Mouse (Mus musculus): ENCODE measurements around the gene Rdh13.
A peak's percentile ranks its signal among the peaks of the same experiment; 100 is the strongest.

Rdh13 gene

DNA sequence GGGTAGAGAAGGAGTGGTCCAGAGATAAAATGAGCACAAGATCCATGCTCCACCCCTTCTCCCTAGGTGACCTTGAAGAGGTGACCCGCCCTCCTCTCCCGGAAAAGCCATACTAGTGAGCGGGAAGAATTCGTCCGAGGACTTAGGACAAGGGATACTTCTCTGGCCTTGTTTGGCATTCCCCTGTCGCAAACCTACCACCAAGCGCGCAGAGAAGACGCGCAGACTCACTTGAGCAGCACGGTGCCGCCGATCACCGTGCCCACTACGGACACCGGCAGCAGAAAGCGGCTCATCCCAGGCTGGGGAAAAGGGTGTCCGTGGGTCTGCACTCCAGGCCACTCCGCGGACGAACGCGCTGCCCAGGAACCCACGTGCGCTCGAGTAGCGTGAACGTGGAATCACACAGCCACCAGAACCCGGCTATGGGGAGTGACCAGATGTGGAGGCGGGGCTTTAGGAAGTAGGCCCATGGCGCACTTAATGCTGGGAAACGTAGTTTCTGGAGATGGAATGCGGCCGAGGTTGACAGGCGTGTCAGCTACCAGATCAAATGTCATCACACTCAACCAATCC is at the start of gene Rdh13:
Gene Rdh13, minus strand, starts transcription at position 434 of the 576 bp plus-strand sequence.
- peak; percentile 91 for DNase-seq (ENCODE audit: low spot score)

DNA sequence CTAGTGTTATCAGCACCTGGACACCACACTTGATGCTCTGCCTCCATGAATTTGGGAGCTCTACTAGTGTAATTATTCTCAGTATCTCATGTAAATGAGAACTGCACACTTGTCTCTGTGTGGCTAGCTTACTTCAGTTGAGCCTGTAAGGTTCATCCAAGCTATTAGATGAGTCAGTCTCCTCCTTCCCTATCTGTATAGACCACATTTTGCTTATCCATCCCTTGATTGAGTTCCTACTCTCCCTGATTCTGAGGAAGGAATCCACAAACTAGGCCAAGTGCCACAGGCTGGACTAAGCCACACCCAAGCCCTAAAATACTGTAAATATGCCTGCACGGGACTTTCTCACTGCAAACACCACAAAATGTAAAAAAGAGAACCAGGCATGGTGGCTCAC is 48.5 kb upstream of the Rdh13 start:
- DNase-seq (ENCODE audit: low spot score), result no peak

DNA sequence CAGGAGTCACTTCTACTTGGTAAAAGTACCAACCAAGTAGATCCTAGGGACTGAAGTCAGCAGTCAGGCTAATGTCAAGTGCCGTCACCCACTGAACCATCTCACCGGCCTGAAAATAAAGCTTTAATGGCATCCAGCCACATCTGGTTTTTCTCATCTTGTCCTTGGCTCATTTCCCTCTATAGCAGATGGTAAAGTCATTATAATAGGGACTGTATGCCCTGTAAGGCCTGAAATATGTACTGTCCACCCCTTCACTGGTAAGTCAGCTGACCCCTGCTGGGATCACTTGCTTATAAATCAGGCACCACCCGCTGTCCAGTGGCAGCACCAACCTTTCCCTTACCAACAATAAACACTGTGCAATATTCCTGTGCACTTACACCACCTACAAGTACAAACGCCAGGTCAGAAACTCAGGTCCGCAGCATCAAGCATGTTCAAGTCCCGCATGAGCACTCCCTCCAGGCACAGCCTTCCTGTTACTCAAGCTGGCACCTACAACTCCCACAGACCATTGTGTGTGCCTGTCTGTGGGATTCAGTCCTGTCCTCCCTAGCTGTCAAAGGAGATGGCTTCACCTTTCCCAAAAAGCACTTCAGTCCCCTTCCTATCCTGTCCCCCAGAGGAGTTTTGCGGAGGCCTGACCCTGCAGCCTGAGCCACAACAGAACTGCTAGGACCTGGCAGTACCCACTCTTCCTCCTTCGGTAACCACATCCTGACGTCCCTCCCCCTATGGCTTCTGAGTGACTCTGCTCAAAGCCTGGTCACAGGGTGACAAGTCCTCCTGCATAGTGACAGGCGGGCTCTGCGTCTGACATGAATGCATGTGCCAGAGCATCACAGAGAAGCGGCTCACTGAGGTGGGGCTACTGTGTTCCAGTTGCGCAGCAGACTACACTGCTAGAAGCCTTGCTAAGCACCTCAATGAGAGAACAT is 47.1 kb upstream of the Rdh13 start:
- no peak for DNase-seq (ENCODE audit: low spot score)

DNA sequence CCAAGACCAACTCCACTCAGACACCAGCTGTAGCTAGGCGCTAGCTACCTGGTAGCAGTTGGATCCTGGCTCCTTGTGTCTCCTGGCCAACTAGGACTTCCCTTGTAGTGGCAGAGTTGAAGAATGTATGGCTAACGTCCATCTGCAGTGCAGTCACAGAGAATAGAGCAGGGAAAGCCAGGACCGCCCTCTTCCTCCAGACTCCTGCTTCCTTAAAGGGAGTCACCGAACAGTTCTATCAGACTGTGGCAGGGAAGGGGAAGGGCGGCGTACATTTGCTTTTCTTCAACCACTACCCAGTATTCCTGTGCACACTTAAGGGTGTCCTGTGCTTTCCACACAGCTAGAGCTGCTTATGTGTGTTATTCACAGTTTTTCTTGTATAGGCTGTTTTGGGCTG is 45.9 kb upstream of the Rdh13 start:
- no peak for DNase-seq (ENCODE audit: low spot score)

DNA sequence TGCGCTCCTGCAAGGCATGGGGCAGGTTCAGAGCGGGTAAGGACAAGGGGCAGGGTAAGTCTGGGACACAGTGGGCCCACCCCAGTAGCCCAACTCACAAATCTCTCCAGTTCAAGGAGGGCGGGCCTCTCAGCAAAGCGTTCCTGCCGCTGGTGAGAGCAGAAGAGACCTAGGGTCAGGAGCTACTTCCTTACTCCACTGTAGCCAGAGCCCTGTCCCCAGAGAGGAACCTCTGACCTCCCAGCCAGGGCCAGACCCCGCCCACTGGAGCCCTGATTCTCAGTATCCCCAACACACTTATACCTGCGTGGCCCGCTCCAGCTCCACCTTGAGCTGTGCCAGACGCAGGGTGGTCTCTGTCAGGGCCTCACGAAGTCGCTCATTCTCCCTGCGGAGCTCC is 36.8 kb upstream of the Rdh13 start:
- no peak for DNase-seq (ENCODE audit: low spot score)

DNA sequence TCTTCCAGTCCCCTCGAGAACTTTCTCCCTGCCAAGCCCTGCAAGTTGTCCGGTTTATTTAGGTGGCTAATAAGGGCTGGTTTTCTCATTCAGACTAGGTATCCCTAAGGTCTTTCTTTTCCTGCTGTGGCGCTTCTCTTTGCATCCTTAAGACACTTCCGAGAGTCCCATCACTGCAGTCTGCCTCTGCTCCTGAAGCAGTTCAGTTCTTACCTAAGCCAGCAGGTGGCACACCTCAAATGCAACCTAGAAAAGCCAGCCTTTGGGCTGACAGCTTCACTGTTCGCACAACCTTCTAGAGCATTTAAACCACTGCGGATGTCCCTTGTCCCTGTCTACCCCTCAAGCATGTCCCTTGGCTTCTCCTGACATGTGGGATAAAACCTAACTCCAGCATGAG is 34.2 kb upstream of the Rdh13 start:
- DNase-seq (ENCODE audit: low spot score), result no peak

DNA sequence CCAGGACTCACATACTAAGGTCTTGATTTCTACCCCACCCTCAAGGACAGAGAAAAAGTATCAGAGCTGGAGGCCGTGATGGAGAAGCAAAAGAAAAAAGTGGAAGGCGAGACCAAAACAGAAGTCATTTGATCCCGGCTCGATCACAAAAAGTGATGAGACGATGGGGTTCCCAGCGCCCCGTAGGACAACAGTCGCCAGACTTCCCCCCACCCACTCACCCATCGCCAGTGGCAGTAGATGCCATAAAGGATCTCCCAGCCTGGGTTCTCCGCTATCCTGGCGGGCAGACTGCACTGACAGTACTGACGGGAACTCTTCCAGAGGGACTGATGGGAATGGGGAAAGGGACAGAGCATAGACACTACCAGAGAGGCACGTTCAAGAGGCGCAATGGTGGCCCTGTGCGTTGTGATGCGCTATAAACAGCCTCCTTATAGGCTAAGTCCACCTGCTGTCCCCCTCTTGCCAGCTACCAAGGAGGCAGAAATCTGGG is 33.4 kb upstream of the Rdh13 start:
- no peak for DNase-seq (ENCODE audit: low spot score)

DNA sequence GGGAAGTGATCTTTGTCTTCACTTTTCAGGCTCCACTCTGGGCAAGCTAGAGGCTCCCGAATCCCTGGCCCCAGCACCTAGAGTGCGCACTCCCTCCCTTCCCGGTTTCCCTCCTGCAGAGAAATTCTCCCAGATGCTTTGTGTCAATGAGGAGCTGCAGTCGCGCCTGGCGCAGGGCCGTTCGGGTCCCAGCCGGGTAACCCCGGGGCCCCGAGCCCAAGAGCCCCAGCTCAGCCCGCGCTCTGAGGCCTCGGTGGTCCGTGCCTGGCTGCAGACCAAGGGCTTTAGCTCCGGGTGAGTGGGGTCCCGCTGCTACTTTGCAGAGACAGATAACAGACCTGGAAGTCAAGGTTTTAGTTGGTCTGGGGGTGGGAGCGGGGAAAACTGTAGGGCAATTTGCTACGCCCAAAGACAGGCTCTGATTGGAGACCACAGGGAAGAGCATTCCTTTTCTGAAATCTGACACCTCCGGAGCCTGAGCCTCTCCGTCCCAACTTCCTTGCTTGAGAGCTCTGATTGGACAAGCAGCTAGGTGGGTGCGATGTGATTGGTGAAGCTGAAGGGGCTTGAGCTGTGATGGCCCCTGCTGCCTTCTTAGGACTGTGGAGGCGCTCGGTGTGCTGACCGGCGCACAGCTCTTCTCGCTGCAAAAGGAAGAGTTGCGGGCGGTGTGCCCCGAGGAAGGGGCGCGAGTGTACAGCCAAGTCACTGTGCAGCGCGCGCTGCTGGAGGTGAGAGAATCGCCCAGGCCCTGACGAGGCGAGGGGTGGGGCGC is 32.8 kb upstream of the Rdh13 start:
- DNase-seq (ENCODE audit: low spot score), result peak; percentile 89

DNA sequence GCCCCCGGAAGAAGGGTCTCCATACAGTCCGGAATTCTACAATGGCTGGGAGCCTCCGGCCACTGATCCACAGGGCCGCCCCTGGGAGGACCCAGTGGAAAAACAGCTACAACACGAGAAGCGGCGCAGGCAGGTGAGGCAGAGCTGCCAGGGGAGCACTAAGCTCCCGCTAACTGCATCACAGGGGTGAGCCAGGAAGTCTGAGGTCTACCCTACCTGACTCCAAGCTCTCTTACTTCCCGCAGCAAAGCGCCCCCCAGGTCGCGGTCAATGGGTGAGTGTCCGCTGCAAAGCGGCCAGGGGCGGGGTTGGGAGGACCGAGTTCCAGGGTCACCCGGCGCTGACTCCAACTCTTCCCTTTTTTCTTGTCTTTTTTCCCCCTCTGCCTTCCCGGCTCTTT is 28.5 kb upstream of the Rdh13 start:
- DNase-seq (ENCODE audit: low spot score), result no peak

DNA sequence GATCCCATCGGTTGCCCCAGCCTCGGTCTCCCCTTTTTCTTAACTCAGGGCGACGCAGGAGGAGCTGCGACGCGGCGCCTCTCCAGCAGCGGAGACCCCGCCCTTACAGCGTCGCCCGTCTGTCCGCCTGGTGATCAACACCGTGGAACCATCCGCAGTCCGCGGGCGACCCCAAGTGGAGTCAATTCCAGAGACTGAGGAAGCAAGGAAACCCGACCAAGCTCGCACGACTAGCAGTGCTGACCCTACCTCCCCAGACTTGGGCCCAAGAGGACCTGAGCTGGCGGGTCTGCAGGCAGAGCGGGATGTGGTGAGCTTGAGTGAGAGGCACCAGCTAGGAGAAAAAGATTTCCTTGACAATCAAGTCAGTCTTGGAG is 25.7 kb upstream of the Rdh13 start:
- DNase-seq (ENCODE audit: low spot score), result peak; percentile 65

DNA sequence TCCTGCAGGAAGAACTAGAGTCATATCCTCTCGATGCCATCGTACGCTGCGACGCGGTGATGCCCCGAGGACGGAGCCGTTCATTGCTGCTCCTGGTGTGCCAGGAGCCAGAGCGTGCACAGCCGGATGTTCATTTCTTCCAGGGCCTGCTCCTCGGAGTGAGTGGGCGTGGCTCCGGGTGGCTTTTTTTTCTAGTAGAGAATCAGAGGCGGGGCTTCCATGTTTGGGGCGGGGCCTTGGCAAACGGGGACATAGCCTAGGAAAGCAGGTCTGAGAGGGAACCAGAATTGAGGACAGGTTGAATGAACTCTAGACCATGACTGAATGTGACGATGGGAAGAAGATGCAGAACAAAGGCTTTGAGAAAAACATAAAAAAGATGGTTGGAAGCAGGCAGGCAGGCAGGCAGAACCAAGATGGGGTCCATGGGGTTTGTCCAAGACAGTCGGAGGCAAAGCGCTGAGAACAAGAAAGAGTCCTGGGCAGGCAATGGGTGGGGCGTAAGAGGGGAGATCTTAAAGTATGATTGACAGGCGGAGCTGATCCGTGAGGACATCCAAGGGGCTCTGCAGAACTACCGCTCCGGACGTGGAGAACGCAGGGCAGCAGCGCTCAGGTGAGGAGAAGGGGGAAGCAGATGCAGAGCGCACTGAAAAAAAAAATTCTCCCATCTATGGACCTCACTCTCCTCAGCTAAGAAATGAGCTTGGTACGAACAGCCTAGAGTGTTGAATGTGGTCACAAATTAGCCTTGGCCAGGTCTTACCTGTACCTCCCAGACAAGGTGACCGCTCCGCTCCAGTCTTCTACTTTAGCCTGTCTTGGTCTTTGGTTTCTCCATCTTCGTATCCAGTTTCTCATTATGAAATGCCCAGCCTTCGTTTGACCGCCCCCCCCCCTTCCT is 25.1 kb upstream of the Rdh13 start:
- peak; percentile 70 for DNase-seq (ENCODE audit: low spot score)

DNA sequence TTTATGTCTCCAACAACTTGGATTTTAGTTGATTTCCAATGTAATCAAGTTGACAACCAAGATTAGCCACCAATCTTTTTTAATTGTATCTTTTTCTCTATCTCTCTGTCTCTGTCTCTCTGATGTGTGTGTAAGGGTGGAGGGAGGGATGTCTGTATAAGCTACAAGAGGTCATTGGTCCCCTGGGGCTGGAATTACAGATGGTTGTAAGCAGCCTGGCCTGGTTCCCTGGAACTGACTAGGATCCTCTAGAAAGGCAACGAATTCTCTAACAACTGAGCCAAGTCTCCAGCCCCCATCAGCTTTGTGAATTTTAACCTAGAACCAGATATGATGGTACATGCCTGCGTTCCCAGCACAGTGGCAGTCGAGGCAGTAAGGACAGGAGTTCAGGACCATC is 22.4 kb upstream of the Rdh13 start:
- DNase-seq (ENCODE audit: low spot score), result no peak

DNA sequence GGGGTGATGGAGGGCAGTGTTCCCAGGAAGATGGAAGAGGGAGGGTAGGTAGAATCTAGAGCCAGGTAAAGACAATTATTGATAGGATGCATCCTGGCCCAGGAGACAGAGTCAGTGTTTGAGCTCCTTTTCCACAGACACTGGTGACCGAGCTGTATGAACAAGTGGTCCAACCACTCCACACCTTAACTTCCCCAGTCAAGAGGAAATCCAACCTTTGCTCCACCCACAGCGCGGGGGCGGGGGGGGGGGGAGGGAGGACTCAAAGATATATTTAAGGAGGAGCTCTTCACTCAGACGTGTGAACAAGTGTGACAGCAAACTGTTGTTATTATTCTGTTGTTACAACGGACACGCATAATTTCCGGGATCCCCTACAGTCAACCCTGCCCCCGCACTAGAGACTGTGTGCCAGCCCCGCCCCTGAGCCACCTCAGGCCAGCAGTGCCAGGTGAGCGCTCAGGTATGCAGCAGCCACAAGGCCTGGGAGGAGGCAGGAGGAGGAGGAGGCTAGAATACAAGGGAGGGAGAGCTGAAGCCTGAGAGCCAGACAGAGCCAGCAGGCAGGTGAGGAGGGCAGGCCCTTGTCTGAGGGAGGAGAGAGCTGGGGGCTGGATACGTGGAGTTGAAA is 18.9 kb upstream of the Rdh13 start:
- no peak for DNase-seq (ENCODE audit: low spot score)

DNA sequence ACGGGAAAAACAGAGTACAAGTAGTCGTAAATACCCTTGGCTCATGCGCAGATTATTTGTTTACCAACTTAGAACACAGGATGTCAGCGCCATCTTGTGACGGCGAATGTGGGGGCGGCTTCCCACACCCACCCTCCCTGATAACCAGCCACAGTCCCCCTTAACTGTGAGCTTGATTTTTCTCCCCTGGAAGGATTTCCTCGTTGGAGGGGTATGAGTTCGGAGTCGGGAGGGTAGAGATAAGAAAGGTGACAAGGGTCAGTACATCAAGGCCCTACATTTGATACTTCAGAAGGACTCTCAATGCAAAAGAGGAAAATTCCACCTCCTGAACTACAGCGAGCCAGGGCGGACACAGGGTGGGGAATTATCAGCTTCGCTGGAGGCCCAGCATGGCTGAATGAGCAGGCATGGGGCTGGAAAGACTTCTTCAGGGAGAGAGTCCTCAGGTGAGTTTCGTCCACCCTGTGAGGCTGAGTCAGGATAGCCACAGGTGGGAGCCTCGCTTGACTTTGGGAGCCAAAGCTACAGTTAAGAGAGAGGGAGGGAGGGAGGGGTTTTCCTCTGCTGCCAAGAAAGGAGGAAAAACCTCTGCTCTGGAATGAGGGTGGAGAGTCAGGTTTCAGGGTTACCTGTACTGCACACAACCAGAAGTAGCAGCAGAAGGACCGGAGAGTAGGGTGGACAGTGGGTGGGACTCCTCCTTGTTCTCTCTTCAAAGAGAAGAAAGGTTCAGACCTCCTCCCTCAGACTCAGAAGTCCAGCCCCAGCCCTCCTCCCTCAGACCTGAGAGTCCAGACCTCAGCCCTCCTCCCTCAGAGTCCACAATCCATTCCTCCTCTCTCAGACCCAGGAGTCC is 15.4 kb upstream of the Rdh13 start, which contains the start of gene Eps8l1:
Gene Eps8l1, plus strand, starts transcription at position 99 of the 859 bp plus-strand sequence.
- peak; percentile 40 for DNase-seq (ENCODE audit: low spot score)

DNA sequence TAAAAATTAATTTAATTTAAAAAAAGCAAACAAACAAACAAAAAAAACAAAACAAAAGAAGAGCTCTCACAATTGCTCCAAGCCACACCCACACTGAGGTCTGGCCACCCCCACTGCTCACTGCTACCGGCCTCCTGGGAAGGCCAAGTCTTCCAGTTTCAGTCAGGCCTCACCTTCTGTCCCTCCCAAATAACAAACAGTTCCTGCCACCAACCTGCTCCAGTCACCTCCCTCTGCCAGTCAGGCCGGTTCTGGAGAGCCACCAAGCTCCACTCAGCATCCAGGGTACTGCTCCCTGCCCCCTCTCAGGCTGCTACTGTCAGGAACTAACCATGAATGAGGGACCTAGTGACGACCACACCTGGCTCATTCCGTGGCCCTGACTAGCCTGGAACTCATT is 7.2 kb upstream of the Rdh13 start:
- DNase-seq (ENCODE audit: low spot score), result no peak

DNA sequence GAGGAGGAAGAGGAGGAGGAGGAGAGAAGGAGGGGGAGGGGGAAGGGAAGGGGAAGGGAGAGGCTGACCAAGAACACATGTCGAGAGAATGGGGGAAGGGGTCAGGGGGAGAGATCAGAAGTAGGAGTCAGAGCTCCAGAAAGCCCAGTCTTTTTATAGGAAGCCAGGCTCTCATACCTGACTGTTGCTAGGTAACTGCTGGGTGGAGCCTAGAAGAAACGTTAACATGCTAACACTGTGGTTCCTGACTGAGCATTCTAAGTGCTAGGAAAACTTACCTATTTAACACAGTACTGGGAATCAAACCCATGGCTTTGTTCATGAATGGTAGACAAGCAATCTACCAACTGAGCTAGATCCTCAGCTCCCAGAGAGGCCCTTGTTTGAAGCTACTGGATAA is 3.8 kb upstream of the Rdh13 start:
- no peak for DNase-seq (ENCODE audit: low spot score)

DNA sequence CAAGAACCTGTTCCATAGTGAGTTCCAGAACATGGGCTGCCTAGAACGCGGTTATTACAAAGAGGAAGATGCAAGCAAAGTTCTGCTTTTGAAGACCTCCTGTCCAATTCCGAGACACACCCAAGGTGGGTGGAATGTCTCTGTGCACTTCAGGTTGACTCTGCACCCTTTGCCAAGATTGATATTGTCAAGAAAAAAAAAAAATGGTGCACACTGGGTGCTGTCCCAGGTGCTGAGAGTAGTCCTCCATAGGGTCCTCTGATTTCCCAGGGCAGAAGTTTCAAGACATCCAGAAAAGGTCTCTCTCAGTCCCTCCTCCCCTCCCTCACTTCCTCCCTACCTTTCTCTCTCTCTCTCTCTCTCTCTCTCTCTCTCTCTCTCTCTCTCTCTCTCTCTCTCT is 3.0 kb upstream of the Rdh13 start:
- DNase-seq (ENCODE audit: low spot score), result no peak

DNA sequence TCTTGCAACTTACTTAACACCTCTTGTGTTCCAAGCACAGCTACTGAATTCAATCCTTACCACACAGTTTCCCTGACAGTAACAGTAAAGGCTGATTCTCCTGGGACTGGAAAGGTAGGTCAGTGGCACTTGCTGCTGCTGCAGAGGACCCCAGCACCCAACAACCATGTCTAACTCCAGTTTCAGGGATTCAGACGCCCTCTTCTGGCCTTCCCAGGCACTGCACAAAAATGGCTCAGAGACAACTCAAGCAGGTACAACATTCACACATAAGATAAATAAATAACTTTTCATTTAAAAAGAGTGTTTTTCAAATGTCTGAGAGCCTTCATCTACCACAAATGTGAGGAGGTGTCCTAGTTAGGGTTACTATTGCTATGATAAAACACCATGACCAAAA is 1.7 kb upstream of the Rdh13 start:
- DNase-seq (ENCODE audit: low spot score), result no peak

DNA sequence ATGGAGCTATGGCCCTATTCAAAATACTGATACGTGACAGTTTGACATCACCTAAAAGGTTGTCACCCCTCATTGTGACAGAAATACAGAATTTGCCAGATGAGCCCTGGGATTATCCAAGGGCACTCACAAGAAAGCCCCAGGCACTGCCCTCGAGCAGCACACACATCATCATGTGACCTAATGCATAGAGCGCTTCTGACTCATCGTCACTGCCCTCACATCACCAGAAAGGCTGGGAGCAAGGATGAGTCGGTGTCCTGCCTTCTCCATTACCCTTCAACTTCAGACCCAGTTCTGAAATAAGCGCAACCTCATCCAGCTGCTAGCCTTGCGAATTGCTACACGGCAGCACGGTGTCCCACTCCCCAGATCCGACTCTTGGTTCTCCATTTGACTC is 4.9 kb downstream of the Rdh13 start:
- no peak for DNase-seq (ENCODE audit: low spot score)

DNA sequence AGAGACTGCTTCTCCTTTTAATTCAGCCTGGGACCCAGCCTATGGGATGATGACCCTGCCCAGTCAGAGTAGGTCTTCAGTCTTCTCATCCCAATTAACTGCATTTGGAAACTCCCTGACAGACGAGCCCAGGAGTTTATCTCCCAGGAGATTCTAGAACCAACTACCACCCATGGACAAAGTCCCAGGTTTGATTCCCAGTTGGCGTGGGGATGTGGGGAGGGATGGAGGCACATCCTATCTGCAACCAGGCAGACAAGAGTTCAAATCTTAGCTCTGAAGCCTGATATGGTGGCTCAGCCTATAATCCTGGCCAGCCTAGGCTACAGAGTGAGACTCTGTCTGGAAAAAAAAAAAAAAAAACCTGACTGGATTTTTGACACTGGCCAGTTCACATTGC is 7.7 kb downstream of the Rdh13 start:
- no peak for DNase-seq (ENCODE audit: low spot score)

Measured in yolk sac, embryonic 10.5 days (tissue).